Mouse (Mus musculus): Measurements from ENCODE around the gene Fscn1. TPM values are rescaled to one million over a fixed set of nuclear protein-coding genes. Genes with fewer than 3 reads are reported as not detected.

The Fscn1 gene
- polyA plus RNA-seq, 1 experiment from 2014 or later: 180 TPM

DNA sequence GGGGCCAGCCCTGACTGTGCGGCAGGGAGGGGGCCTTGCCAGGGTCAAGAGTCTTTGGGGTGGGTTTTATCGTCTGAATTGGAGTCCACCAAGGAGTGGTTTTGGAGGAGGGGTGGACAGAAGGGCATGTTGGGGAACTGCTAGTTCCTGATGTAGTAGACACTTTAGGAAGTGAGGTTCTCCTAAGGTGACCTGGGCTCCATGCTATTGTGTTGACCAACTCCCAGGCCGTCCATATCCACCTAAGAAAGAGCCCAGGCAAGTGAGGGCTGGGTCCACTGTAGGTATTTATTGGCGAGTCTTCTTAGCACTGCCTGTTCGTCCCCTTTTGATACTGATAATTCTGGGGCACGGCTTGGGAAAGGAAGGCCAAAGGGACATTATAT, 39.1 kb upstream of the Fscn1 start:
- H3K27ac ChIP-seq (ENCODE audit: low read depth, low read length): peak overlapping the region; percentile 78
- no peak overlapping the region for H3K4me3 ChIP-seq (ENCODE audit: low read depth, low read length)
- H3K9me3 ChIP-seq (replicated peaks; ENCODE audit: control insufficient read depth, low read length): no peaks in the 10 kb centered on the region
- ATAC-seq (replicated peaks; ENCODE audit: insufficient number of reproducible peaks, low FRiP score, low TSS enrichment): 0 out of 2 replicates have a peak, but pooled peaks have one; percentile 11
- H3K36me3 ChIP-seq (ENCODE audit: control insufficient read depth, insufficient read depth, low read length): no peaks in the 10 kb centered on the region
- 47% methylated on average over 6 of the region's 6 CpGs for WGBS (ENCODE audit: insufficient replicate concordance)
- peak overlapping the region; percentile 17; the same call in 1 of the 2 replicates for H3K9ac ChIP-seq (ENCODE audit: low read depth, low read length)
- H3K4me1 ChIP-seq (ENCODE audit: control insufficient read depth, insufficient read depth, low read length): peaks cover 17% of the 10 kb centered on the region
- peak overlapping the region; percentile 27 for H3K4me2 ChIP-seq
- H3K27me3 ChIP-seq (ENCODE audit: control insufficient read depth, insufficient read depth, low read length): no peaks in the 10 kb centered on the region

DNA sequence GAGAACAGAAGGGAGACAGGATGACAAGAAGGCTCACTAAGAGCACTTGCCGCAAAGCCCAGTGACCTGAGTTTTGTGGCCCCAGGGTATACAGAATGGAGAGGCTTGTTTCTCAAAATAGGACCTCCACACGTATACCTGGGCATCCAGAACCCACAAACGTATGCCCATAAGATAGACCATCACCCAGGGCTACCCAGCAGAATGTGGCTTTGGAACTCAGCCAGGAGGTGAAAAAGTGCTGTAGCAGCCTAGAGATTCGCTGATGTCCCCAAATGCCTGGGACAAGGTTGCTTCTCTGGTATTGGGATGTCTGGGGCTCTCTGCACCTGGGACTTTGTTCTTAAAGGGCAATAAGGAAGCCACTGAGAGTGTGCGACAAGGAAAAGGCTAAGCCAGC, 37.9 kb upstream of the Fscn1 start:
- H3K36me3 ChIP-seq (ENCODE audit: control insufficient read depth, insufficient read depth, low read length): no peaks in the 10 kb centered on the region
- WGBS (ENCODE audit: insufficient replicate concordance): 91% methylated on average over 5 of the region's 5 CpGs
- H3K4me1 ChIP-seq (ENCODE audit: control insufficient read depth, insufficient read depth, low read length): peaks cover 29% of the 10 kb centered on the region
- no peak overlapping the region for H3K4me2 ChIP-seq
- no peak overlapping the region for H3K4me3 ChIP-seq (ENCODE audit: low read depth, low read length)
- H3K27ac ChIP-seq (ENCODE audit: low read depth, low read length): no peak overlapping the region; the same call in 1 of the 2 replicates
- ATAC-seq (replicated peaks; ENCODE audit: insufficient number of reproducible peaks, low FRiP score, low TSS enrichment): no peak
- H3K9me3 ChIP-seq (replicated peaks; ENCODE audit: control insufficient read depth, low read length): no peaks in the 10 kb centered on the region
- no peaks in the 10 kb centered on the region for H3K27me3 ChIP-seq (ENCODE audit: control insufficient read depth, insufficient read depth, low read length)
- no peak overlapping the region for H3K9ac ChIP-seq (ENCODE audit: low read depth, low read length)

DNA sequence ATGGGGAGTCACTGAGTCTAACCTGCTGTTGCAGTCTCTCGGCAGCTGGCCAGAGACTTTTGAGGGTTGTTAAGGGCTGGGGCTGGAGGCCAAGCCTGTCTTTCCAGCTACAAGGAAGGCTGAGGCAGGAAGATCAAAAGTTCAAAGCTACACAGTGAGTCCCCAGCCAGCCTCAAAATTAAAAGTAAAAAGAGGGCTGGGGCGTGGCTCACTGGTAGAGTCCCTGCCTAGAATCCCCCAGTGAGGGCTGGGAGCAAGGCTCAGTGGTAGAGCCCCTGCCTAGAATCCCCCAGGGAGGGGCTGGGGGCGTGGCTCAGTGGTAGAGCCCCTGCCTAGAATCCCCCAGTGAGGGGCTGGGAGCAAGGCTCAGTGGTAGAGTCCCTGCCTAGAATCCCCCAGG, 36.4 kb upstream of the Fscn1 start:
- Histone ChIP-seq H3K9ac (ENCODE audit: low read depth, low read length) (no peak overlapping the region), H3K36me3 (ENCODE audit: control insufficient read depth, insufficient read depth, low read length) (no peaks in the 10 kb centered on the region), H3K4me3 (ENCODE audit: low read depth, low read length) (no peak overlapping the region), H3K4me1 (ENCODE audit: control insufficient read depth, insufficient read depth, low read length) (peaks cover 37% of the 10 kb centered on the region), H3K27me3 (ENCODE audit: control insufficient read depth, insufficient read depth, low read length) (no peaks in the 10 kb centered on the region), H3K9me3 (replicated peaks; ENCODE audit: control insufficient read depth, low read length) (no peaks in the 10 kb centered on the region), H3K27ac (ENCODE audit: low read depth, low read length) (no peak overlapping the region), H3K4me2 (no peak overlapping the region)
- 71% methylated on average over 3 of the region's 3 CpGs for WGBS (ENCODE audit: insufficient replicate concordance)
- no peak for ATAC-seq (replicated peaks; ENCODE audit: insufficient number of reproducible peaks, low FRiP score, low TSS enrichment)

DNA sequence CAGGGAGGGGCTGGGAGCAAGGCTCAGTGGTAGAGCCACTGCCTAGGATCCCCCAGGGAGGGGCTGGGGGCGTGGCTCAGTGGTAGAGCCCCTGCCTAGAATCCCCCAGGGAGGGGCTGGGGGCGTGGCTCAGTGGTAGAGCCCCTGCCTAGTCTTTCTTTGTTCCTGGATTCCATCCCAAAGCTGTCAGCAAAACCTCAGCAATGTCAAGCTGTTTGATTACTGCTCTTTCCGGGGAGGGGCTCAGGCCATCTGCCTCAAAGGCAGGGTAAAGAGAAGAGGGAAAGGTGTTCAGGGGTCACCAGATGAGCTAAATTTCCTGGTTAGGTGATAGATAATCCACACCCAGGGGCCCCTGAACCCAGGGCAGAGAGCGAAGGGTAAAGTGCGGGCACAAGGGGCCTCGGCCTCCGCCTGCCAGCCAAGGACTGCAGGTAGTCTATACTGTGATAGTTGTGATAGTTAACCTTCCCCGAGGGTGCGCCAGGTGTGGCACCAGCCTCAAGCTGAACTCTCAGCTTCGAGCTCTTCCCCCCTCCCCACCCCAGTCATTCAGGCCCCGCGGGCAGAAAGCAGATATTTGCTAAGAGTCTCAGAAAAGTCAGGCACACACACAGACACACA, 35.7 kb upstream of the Fscn1 start:
- no peak overlapping the region for H3K9ac ChIP-seq (ENCODE audit: low read depth, low read length)
- H3K36me3 ChIP-seq (ENCODE audit: control insufficient read depth, insufficient read depth, low read length): no peaks in the 10 kb centered on the region
- H3K4me2 ChIP-seq: no peak overlapping the region
- no peaks in the 10 kb centered on the region for H3K9me3 ChIP-seq (replicated peaks; ENCODE audit: control insufficient read depth, low read length)
- H3K27me3 ChIP-seq (ENCODE audit: control insufficient read depth, insufficient read depth, low read length): no peaks in the 10 kb centered on the region
- no peak for ATAC-seq (replicated peaks; ENCODE audit: insufficient number of reproducible peaks, low FRiP score, low TSS enrichment)
- no peak overlapping the region for H3K27ac ChIP-seq (ENCODE audit: low read depth, low read length)
- peaks cover 40% of the 10 kb centered on the region for H3K4me1 ChIP-seq (ENCODE audit: control insufficient read depth, insufficient read depth, low read length)
- WGBS (ENCODE audit: insufficient replicate concordance): 69% methylated on average over 11 of the region's 12 CpGs
- H3K4me3 ChIP-seq (ENCODE audit: low read depth, low read length): no peak overlapping the region

DNA sequence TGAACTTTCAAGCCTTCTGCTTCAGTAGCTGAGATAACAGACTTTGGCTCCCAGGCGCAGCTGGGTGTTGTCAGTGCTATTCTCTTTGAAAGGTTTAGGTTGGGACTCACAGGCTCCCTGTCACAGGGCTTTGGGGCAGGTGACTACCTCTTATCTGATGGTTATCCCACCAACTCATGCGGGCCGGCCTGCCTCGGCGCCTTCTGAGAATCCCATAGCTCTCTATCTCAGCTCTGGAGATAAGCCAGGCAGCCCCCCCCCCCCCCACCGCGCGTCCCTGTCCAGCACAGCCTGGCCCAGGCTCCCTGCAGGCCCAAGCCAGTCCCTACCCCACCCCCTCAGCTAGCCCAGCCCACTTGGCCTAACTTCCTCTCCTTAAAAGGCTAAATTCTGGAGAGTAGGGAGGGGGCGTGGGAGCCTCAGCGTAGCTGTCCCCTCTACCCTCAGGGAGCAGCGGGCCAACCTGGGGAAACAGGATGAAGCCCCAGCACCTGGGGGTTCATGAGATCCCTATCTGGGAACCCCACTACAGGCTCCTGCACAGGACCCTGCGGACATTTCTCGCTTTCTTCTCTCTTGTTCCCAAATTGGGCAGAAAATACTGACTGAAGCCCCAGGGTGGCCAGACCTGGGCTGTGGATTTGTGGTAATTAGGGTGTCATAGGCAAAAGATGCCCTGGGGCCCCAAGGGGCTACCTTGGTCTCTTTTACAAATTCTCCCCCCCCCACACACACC, 33.8 kb upstream of the Fscn1 start:
- no peaks in the 10 kb centered on the region for H3K9me3 ChIP-seq (replicated peaks; ENCODE audit: control insufficient read depth, low read length)
- H3K36me3 ChIP-seq (ENCODE audit: control insufficient read depth, insufficient read depth, low read length): no peaks in the 10 kb centered on the region
- H3K27me3 ChIP-seq (ENCODE audit: control insufficient read depth, insufficient read depth, low read length): no peaks in the 10 kb centered on the region
- H3K27ac ChIP-seq (ENCODE audit: low read depth, low read length): peak overlapping the region; percentile 93
- H3K9ac ChIP-seq (ENCODE audit: low read depth, low read length): peak overlapping the region; percentile 62
- peak; percentile 77 for ATAC-seq (replicated peaks; ENCODE audit: insufficient number of reproducible peaks, low FRiP score, low TSS enrichment)
- H3K4me1 ChIP-seq (ENCODE audit: control insufficient read depth, insufficient read depth, low read length): peaks cover 36% of the 10 kb centered on the region
- no peak overlapping the region for H3K4me3 ChIP-seq (ENCODE audit: low read depth, low read length)
- WGBS (ENCODE audit: insufficient replicate concordance): 4% methylated on average over 13 of the region's 13 CpGs
- peak overlapping the region; percentile 46 for H3K4me2 ChIP-seq

DNA sequence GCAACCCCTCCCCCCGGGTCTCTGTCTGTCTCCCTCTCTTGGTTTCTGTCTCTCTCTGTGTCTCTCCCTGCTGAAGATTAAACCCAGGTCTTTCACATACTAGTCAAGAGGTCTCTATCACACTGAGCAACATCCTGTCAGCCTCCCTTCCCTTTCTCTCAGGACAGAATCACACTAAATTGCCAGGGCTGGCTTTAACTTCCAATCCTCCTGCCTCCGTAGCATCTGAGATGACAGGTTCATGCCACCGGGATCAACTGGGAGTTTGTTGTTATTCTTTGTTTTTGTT, 33.3 kb upstream of the Fscn1 start:
- WGBS (ENCODE audit: insufficient replicate concordance): 31% methylated on average over 3 of the region's 3 CpGs
- no peak for ATAC-seq (replicated peaks; ENCODE audit: insufficient number of reproducible peaks, low FRiP score, low TSS enrichment)
- Histone ChIP-seq H3K4me3 (ENCODE audit: low read depth, low read length) (no peak overlapping the region), H3K4me2 (peak overlapping the region; percentile 46), H3K27me3 (ENCODE audit: control insufficient read depth, insufficient read depth, low read length) (no peaks in the 10 kb centered on the region), H3K27ac (ENCODE audit: low read depth, low read length) (peak overlapping the region; percentile 93), H3K36me3 (ENCODE audit: control insufficient read depth, insufficient read depth, low read length) (no peaks in the 10 kb centered on the region), H3K9me3 (replicated peaks; ENCODE audit: control insufficient read depth, low read length) (no peaks in the 10 kb centered on the region), H3K4me1 (ENCODE audit: control insufficient read depth, insufficient read depth, low read length) (peaks cover 38% of the 10 kb centered on the region), H3K9ac (ENCODE audit: low read depth, low read length) (peak overlapping the region; percentile 62)

DNA sequence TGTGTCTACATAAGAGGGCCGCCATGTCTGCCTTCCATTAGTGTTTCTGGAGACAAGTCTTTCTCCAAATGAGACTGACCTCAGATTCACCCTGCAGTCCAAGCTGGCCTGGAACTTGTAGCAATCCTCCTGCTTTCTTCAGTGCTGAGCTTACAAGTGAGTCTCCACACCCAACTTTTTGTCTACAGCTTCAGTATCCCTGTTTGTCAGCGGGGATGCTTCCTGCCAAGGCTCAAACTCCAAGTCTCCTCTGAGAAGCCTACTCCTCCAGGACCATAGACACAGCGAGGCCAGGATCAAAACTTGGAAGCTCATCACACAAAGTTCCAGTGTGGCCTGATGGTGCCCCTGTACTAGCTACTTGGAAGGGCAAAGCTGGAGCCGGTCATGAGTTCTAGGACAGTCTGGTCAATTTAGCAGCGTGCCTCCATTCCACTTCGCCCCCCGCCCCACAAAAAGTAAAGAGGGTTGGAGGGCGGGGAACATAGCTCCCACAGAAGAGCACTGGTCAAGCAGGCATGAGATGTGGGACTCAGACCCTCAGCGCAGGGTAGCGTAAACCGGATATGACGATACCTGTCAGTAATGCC, 32.7 kb upstream of the Fscn1 start:
- H3K4me2 ChIP-seq: no peak overlapping the region; the same call in 1 of the 2 replicates
- peaks cover 41% of the 10 kb centered on the region for H3K4me1 ChIP-seq (ENCODE audit: control insufficient read depth, insufficient read depth, low read length)
- no peaks in the 10 kb centered on the region for H3K27me3 ChIP-seq (ENCODE audit: control insufficient read depth, insufficient read depth, low read length)
- H3K36me3 ChIP-seq (ENCODE audit: control insufficient read depth, insufficient read depth, low read length): no peaks in the 10 kb centered on the region
- H3K9me3 ChIP-seq (replicated peaks; ENCODE audit: control insufficient read depth, low read length): no peaks in the 10 kb centered on the region
- WGBS (ENCODE audit: insufficient replicate concordance): 90% methylated on average over 12 of the region's 12 CpGs
- no peak for ATAC-seq (replicated peaks; ENCODE audit: insufficient number of reproducible peaks, low FRiP score, low TSS enrichment)
- H3K4me3 ChIP-seq (ENCODE audit: low read depth, low read length): no peak overlapping the region
- no peak overlapping the region for H3K9ac ChIP-seq (ENCODE audit: low read depth, low read length)
- H3K27ac ChIP-seq (ENCODE audit: low read depth, low read length): peak overlapping the region; percentile 93

DNA sequence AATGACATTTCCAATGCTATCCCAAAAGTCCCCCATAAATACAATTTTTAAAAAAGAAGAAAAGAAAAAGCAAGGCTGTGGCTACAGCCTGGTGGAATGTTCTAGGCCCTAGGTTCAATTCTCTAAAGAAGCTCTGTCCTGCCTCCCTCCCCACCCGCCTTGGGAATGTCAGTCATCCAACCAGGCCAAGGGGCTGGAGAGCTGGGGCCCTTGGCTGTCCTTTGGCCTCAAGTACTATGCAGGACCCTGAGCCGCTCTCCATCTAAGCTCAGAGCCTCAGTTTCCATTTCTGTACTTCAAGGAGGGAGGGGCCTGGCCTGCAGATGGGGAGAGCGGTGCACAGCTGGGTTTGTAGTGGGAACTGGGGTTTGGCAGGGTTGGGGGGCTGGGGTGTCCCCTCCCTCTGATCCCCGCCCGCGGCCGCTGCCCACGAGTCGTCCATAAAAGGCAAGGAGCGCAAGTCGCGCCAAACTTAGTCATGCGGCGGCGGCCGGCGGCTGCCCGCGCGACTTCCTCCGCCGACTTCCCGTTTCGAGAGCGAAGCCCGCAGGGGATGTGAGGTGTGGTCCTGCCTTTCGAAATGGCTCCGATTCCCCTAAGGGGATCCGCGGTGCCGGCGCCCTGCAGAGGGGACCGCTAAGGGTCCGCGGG, 31.3 kb upstream of the Fscn1 start:
- WGBS (ENCODE audit: insufficient replicate concordance): 2% methylated on average over 31 of the region's 35 CpGs
- H3K36me3 ChIP-seq (ENCODE audit: control insufficient read depth, insufficient read depth, low read length): no peaks in the 10 kb centered on the region
- H3K4me2 ChIP-seq: peak overlapping the region; percentile 72
- peak overlapping the region; percentile 86 for H3K27ac ChIP-seq (ENCODE audit: low read depth, low read length)
- H3K27me3 ChIP-seq (ENCODE audit: control insufficient read depth, insufficient read depth, low read length): no peaks in the 10 kb centered on the region
- no peaks in the 10 kb centered on the region for H3K9me3 ChIP-seq (replicated peaks; ENCODE audit: control insufficient read depth, low read length)
- ATAC-seq (replicated peaks; ENCODE audit: insufficient number of reproducible peaks, low FRiP score, low TSS enrichment): peak; percentile 33; the same call in 1 of the 2 replicates
- H3K9ac ChIP-seq (ENCODE audit: low read depth, low read length): peak overlapping the region; percentile 86
- H3K4me1 ChIP-seq (ENCODE audit: control insufficient read depth, insufficient read depth, low read length): peaks cover 41% of the 10 kb centered on the region
- peak overlapping the region; percentile 43 for H3K4me3 ChIP-seq (ENCODE audit: low read depth, low read length)

Data from heart, embryonic 11.5 days (tissue).